Mouse (Mus musculus) heart, postnatal 10 days (tissue): ENCODE measurements around the gene Slc17a4. TPM values are rescaled to one million over a fixed set of nuclear protein-coding genes. Genes with fewer than 3 reads are reported as not detected.

Experiments
- microRNA-seq, 2 experiments: library from miRNA; unstranded; fragments of <30 nt; microRNA quantifications; one replicate each; pipeline ENCODE4 v1.2.0; 2022
- total RNA-seq, 2 experiments: library from RNA; stranded (reverse); gene quantifications; 2 replicates each; pipeline ENCODE4 v1.2.3; 2021

Gene Slc17a4
- total RNA-seq, 2 experiments from 2014 or later = not detected

Small RNA genes lying within 50 kb of the gene (microRNA-seq; reads per million reads assigned to microRNA genes)
- gene Gm44344 = 0 reads per million in 2 experiments

Other genes starting within 250 kb of the Slc17a4 start
- 1 to 10 TPM; 5.1 to 6.2 TPM for gene Hist1h2ac, start 231.1 kb downstream of the Slc17a4 start, total RNA-seq
- gene Hist1h2bc, start 230.8 kb downstream of the Slc17a4 start, total RNA-seq = 10 to 100 TPM; 50.8 to 51.3 TPM
- gene Hist1h1t, start 219.2 kb downstream of the Slc17a4 start, total RNA-seq = under 1 TPM; 0.29 to 0.67 TPM
- gene Hist1h4c, start 216.6 kb downstream of the Slc17a4 start, total RNA-seq = 100 to 1,000 TPM; 105 to 116 TPM
- 10 to 100 TPM; 26.7 to 32.4 TPM for gene Hfe, start 204.2 kb downstream of the Slc17a4 start, total RNA-seq
- gene Hist1h1c, start 176.2 kb downstream of the Slc17a4 start, total RNA-seq = 100 to 1,000 TPM; 299 to 383 TPM
- 100 to 1,000 TPM in 1 of 2 experiments, 10 to 100 TPM in 1; 84.0 to 101 TPM for gene Hist1h3c, start 169.4 kb downstream of the Slc17a4 start, total RNA-seq
- gene Hist1h2bb, start 168.3 kb downstream of the Slc17a4 start, total RNA-seq = 100 to 1,000 TPM; 105 to 106 TPM
- 100 to 1,000 TPM; 166 to 169 TPM for gene Hist1h2ab, start 163.9 kb downstream of the Slc17a4 start, total RNA-seq
- 100 to 1,000 TPM; 221 to 266 TPM for gene Hist1h3b, start 162.7 kb downstream of the Slc17a4 start, total RNA-seq
- 100 to 1,000 TPM; 130 to 151 TPM for gene Hist1h4b, start 158.0 kb downstream of the Slc17a4 start, total RNA-seq
- 100 to 1,000 TPM; 162 to 177 TPM for gene Hist1h4a, start 153.8 kb downstream of the Slc17a4 start, total RNA-seq
- 100 to 1,000 TPM; 160 to 202 TPM for gene Hist1h3a, start 152.6 kb downstream of the Slc17a4 start, total RNA-seq
- 100 to 1,000 TPM; 109 to 127 TPM for gene Hist1h1a, start 151.3 kb downstream of the Slc17a4 start, total RNA-seq
- gene Trim38, start 145.1 kb downstream of the Slc17a4 start, total RNA-seq = not detected
- not detected for gene Slc17a2, start 108.0 kb downstream of the Slc17a4 start, total RNA-seq
- not detected for gene Slc17a3, start 75.6 kb downstream of the Slc17a4 start, total RNA-seq
- not detected for gene Slc17a1, start 47.3 kb downstream of the Slc17a4 start, total RNA-seq
- not detected for gene Hist1h2ba, start 19.1 kb upstream of the Slc17a4 start, total RNA-seq
- gene Hist1h2aa, start 19.5 kb upstream of the Slc17a4 start, total RNA-seq = not detected
- gene Scgn, start 76.2 kb upstream of the Slc17a4 start, total RNA-seq = not detected